Mouse (Mus musculus) Muller cell, postnatal 12 days (primary cell): ENCODE measurements at regions not wholly inside any gene's neighbourhood (a gene's known extent, or its start where the extent isn't known, plus 50 kb on each side); places are given as distances from the start of the nearest gene placed in this dataset.

ENCODE experiments used
- DNase-seq: peaks from one replicate; pipeline ENCODE4 v3.0.0-alpha.2; 2015; ENCODE audit errors: inconsistent ontology term

GRCm38 (mm10) chr1:63920181-63920933, 151.3 kb upstream of the 4933402D24Rik start:
- no peak for DNase-seq

- no peak for DNase-seq
Observed at GRCm38 (mm10) chr1:63918200-63918599, 149.1 kb upstream of the 4933402D24Rik start.

- DNase-seq, result peak; percentile 25
Observed at GRCm38 (mm10) chr1:63916907-63917650, 148.0 kb upstream of the 4933402D24Rik start.

- DNase-seq, result no peak
Observed at GRCm38 (mm10) chr1:63910765-63911164, 141.7 kb upstream of the 4933402D24Rik start.

GRCm38 (mm10) chr1:63909191-63909590, 140.1 kb upstream of the 4933402D24Rik start:
- DNase-seq, result no peak

GRCm38 (mm10) chr1:63903620-63904019, 134.6 kb upstream of the 4933402D24Rik start:
- DNase-seq, result no peak

GRCm38 (mm10) chr1:63903201-63903600, 134.1 kb upstream of the 4933402D24Rik start:
- peak; percentile 19 for DNase-seq

GRCm38 (mm10) chr1:63902391-63902790, 133.3 kb upstream of the 4933402D24Rik start:
- DNase-seq, result peak; percentile 87

GRCm38 (mm10) chr1:63899631-63900577, 130.8 kb upstream of the 4933402D24Rik start:
- DNase-seq, result peak; percentile 40

- DNase-seq, result no peak
Observed at GRCm38 (mm10) chr1:63898766-63899165, 129.7 kb upstream of the 4933402D24Rik start.

GRCm38 (mm10) chr1:63897556-63897955, 128.5 kb upstream of the 4933402D24Rik start:
- DNase-seq, result peak; percentile 52

GRCm38 (mm10) chr1:63879570-63879969, 110.5 kb upstream of the 4933402D24Rik start:
- DNase-seq, result no peak

GRCm38 (mm10) chr1:63876589-63877251, 107.7 kb upstream of the 4933402D24Rik start:
- DNase-seq, result no peak

- DNase-seq, result no peak
Observed at GRCm38 (mm10) chr1:63875297-63875962, 106.4 kb upstream of the 4933402D24Rik start.

- DNase-seq, result no peak
Observed at GRCm38 (mm10) chr1:63871831-63872230, 102.8 kb upstream of the 4933402D24Rik start.

GRCm38 (mm10) chr1:63869342-63869741, 100.3 kb upstream of the 4933402D24Rik start:
- DNase-seq, result peak; percentile 46

- DNase-seq, result no peak
Observed at GRCm38 (mm10) chr1:63857933-63858649, 89.0 kb upstream of the 4933402D24Rik start.

GRCm38 (mm10) chr1:63857468-63857867, 88.4 kb upstream of the 4933402D24Rik start:
- DNase-seq, result no peak

- DNase-seq, result no peak
Observed at GRCm38 (mm10) chr1:63856366-63856765, 87.3 kb upstream of the 4933402D24Rik start.

GRCm38 (mm10) chr1:63854794-63855193, 85.7 kb upstream of the 4933402D24Rik start:
- no peak for DNase-seq
